Mouse (Mus musculus) adrenal gland, adult 8-10 months (tissue): ENCODE results near the gene Mgat5. TPM values are rescaled to one million over a fixed set of nuclear protein-coding genes. Genes with fewer than 3 reads are reported as not detected.

Source experiments
- DNase-seq: peaks from one replicate; pipeline ENCODE4 v3.0.0; 2022
- total RNA-seq, 4 experiments: library from RNA; stranded (reverse); gene quantifications; 2 replicates each; pipeline ENCODE4 v1.2.4; 2022

Mgat5 gene
- 10 to 100 TPM; 14.5 to 21.1 (median 18.5) TPM for total RNA-seq

- peak; percentile 85 for DNase-seq
Measured at GRCm38 (mm10) chr1:127204817-127205485, at the start of gene Mgat5. Mgat5 (plus strand) TSS chr1:127205015.

DNA sequence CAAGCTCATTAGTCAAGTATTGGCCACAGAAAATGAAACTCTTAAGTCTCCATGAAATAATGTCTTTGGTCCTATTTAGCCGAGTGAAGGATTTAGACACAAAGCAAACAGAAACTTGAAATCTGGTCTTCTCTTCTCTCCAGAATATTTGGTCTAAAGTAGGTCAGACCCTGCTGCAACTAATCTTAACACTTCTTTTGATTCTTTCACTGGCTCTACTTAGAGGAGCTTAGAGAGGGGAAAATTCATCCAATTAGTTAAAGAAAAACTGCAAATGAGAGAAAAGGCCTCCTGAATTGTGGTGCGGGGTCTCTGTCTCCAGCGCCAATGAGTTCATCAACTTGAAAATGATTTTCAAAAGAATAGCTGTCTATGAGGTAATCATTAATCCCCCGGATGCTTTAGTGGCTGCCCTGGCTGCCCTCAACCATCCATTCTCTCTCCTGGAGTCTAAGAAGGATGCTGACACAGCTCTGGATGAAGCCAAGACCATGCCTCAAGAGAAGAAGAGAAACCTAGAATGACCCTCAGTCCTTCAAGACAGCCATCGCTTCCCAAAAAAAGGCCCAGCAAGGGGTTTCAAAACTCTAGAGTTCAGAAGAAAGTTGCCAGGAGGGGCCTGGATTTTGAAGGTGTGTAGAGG, 44.6 kb upstream of the Mgat5 start:
- no peak for DNase-seq

DNA sequence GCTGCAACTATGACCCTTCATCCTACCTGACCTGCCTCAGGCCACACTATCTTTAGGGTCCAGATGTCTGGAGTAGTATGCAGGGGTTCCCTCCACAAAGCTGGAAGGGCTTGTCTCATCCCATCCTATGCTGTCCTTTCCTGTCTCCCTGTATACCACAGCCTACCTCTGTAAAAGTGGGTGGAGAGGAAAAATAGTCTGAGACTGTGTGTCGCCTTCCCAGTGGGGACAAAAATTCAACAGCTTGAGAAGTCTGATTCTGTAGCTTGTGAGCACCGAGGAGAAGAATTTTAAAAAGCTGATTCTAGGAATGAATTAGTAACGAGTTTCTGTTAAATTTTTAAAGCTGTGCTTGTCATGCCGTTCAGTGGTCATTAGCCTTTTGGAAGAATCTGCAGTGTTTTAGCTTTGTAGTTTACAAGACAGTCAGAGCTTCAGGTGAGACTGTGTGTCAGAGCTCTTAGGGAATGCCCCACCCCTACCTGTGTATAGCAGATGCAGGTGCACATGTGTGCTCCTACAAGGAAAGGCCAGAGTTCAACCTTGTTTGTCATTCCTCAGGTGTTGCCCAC, 40.1 kb upstream of the Mgat5 start:
- DNase-seq: no peak

- no peak for DNase-seq
Measured at GRCm38 (mm10) chr1:127166521-127166920, 38.3 kb upstream of the Mgat5 start.

GRCm38 (mm10) chr1:127167586-127167985, 37.2 kb upstream of the Mgat5 start:
- no peak for DNase-seq

DNA sequence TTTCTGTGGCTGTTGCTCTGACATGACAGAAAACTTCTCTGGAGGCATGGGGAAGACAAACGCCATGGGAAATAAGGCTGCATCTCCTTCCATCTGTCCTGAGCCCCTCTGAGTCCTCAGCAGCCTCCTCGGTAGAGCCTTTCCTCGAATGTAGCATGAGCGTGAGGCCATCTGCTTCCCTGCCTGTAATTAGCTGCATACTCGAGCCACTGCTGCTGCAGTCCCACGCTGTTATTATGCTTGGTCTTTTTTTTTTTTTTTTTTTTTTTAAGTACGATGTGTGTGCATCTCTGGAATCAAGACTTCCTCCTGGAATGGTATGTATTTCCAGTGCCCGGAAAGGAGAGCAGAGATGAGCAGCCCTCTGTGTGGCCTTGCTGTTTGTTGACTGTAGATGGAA, 36.6 kb upstream of the Mgat5 start:
- DNase-seq: no peak

DNA sequence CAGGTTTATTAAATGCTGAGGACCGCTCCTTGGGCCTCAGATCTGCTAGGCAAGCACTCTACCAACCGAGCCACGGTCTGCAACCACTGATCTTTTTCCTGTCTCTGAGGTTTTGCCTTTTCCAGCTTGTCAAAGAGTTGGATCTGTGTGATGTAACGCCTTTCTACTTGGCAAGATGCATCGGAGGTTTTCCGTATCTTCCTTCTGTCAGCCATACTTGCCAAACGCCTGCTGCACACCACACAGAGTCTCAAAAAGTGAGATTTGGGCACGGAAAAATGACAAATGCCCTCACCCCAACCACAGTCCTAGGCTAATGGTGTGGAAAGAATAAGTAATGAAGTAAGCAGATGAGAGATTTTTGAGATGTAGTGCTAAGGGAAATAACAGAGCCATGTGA, 35.3 kb upstream of the Mgat5 start:
- DNase-seq: no peak

- no peak for DNase-seq
Measured at GRCm38 (mm10) chr1:127171361-127171760, 33.5 kb upstream of the Mgat5 start.

DNA sequence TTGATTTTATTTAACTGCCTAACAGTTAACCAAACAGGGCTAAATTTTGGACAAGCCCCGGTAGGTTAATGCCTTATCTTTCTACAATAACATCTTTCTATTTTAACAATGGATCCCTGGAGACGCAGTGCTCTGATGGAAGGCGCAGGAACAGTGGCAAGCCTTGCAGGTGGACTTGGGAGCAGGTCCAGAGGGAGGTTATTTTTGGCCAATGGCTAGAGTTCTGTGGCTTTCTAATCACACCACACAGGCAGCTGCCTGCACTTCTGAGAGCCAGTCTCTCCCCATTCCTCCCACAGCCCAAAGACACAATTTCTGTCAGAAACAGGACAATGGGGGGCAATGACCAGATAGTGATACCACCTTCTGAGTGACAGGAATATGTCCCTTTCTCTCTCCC, 31.4 kb upstream of the Mgat5 start:
- no peak for DNase-seq

DNA sequence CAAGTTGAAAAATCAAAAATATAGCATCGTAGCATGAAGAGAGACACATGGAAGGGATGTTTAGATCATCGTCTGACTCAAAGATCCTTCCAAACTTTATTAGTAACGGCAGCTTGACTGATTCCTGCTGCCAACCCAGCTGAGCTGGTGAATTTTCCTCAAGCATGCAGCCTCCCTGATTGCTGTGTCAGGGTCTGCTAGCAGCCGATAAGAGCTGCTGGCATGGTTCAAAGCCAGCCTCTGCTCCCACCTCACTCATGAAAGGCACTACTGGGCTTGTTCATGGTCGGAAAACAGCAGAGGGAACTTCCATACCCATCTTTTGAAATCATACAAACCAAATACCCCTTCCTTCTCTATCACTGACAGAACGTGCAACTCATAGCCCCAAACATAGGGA, 12.4 kb upstream of the Mgat5 start:
- no peak for DNase-seq

- no peak for DNase-seq
Measured at GRCm38 (mm10) chr1:127199186-127199585, 5.6 kb upstream of the Mgat5 start.

DNA sequence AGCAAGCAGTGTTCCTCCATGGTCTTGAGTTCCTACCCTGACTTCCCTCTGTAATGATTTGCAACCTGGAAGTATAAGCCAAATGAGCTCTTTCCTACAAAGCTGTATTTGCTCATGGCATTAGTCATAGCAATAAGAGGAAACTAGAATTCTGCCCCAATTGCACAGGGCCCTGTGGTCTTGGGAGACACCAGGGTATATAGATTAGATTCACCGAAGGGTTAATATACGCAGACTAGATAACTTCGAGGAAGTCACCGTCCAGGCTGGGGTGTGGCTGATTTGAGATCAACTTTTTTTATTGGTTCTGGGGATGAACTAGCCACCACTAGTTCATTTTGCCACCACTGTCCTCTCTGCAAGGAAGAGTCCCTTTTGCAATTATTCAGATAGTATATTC, 2.5 kb upstream of the Mgat5 start:
- no peak for DNase-seq

DNA sequence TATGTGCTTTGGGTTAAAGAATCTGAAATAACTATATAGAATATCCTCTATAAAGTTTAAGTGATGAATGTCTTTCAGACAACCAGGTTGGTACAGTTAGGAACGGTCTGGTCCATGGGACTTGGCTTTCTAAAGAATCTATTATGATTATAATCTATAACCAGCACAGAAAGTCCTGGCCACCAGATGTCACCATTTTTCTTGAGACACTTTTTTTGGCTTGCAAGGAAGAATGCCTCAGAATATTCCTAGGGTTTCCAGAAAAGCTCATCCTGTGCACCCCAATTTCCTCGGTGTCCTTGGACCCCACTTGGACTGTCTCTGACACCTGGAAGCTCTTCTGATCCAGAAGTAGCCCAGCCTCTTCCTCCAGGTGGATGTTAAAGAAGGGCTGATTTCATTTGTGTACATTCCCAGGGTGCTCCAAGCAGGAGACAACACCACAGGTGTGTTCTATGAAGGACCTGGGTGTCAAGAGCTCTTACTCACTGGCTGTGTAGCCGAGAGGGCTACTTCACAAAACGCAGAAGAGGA, 1.5 kb upstream of the Mgat5 start:
- DNase-seq: peak; percentile 11

DNA sequence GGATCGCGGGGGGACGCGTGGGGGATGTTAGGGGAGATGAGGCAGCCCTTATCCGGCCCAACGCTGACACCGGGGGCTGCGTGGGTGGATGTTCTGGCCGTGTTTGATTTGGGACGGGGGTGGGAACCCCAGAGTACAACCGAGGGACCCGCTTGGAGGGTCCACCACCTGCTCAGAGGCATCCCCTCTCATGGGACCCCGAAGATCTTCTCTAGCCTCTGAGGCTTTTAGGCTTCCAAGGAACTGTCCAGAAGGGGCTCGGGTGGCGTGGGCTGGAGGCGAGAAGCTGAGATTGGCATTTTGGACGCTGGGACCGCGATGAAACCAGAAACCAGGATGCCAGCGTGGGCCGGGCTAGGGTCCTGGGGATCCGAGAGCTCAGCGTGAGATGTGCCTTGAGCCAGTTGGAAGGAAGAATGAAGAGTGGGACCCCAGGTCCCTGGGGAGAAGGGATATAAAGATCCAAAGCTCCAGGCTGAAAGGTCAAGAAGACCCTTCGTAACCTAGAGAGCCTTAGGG, 745 bp downstream of the Mgat5 start:
- no peak for DNase-seq

DNA sequence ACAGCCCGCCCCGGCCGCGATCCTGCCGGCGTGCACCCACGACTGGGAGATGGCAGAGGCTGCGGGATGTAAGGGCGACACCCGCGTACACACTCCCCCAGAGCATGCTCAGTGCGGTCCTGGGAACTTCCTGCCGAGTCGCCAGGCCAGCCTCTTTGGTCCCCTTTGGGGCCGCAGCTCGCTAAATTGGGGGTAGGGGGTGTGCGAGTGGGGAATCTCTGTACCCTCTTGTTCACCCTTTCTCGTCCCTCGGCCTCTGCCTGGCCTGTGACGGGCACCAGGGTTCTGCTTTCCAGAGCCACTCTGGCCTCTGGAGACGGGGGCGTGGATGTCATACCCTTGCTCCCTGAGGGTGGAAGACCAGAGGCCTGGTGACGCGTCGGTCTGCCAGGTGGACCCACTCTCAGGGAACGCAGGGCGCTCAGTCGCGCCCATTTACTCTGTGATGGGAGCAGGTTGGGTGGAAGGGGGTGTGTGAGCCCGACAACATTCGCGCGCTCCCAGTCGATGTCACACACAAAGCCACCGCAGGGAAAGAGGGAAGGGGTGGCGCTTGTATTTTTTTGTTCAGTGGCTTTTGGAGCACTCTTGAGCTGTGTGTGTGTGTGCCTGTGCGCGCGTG, 1.3 kb downstream of the Mgat5 start:
- DNase-seq: peak; percentile 30

DNA sequence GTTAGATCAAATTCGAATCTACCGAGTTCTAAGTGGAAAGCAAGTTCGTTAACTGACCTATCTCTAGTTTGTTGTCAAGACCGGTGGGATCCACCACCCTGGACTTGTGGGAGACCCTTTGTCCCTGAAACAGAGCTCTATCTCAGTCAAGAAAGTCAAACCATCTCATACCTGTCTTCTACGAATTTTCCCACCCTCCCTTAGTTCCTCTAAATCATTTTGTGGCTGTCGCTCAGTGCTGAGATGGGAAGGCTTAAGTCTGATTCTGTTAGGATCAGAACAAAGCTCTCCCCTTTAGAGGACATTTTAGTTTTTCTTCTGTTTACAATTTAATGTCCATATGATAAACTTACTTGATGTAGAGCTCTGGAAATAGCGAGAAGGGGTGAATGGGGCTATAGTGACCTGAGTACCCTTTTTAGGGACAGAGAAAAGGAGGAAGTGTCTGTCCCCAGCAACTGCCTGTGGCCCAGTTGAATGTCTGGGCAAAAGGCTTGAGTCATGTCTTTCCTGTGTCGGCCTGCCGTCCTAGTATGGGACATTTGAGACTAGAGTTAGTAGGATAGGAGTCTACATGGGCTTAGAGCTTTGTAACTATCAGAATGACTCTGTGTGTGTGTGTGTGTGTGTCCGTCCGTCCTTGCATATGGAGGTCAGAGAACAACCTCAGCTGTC, 2.2 kb downstream of the Mgat5 start:
- no peak for DNase-seq

- no peak for DNase-seq
Measured at GRCm38 (mm10) chr1:127208167-127208566, 3.4 kb downstream of the Mgat5 start.

GRCm38 (mm10) chr1:127212812-127213211, 8.0 kb downstream of the Mgat5 start:
- DNase-seq: no peak

- DNase-seq: no peak
Measured at GRCm38 (mm10) chr1:127213434-127213833, 8.6 kb downstream of the Mgat5 start.

DNA sequence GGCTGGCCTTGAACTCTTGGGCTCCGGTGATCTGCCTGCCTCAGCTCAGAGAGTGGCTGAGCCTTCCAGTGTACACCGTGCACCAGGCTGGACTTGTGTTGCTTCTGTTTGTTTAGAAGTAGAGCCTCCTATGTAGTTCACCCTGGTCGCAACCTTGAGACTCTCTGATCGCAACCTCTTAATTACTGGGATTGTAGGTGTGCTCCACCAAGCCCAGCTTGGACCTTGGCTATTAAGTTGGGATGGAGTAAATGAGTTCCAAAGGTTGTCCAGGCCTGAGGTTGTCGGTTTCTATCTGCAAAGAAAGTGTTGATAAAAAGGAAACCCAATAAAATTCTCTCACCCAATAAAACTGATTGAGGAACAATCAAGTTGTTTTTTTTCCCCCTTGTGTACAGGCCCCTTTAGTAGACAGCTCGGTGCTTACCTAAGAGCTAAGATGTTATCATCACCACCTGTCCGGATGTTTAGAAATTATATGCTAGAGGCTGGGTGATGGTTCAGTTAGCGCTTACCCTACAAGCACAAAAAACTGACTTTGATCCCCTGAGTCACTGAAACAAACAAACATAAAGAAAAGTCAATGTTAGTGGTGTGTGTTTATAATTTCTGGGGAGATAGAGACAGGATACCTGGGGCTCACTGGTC, 9.9 kb downstream of the Mgat5 start:
- DNase-seq: no peak

GRCm38 (mm10) chr1:127216979-127217378, 12.2 kb downstream of the Mgat5 start:
- no peak for DNase-seq

- DNase-seq: no peak
Measured at GRCm38 (mm10) chr1:127217665-127218064, 12.8 kb downstream of the Mgat5 start.
